Mouse (Mus musculus) hindbrain, embryonic 16.5 days (tissue): ENCODE results near the gene Zfp638. TPM values are rescaled to one million over a fixed set of nuclear protein-coding genes. Genes with fewer than 3 reads are reported as not detected.

Experiments used
- ATAC-seq: fragments of 200-750 bp; cut with Nextera tagmentation; 2 replicates; pipeline ENCODE4 v1.8.0; 2017; ENCODE audit warnings: moderate TSS enrichment, moderate library complexity
- H3K27ac ChIP-seq: fragments of 300-500 bp; sonication (generic); 2 replicates; pipeline ENCODE4 v1.5.1; 2014; ENCODE audit warnings: low read depth, mild to moderate bottlenecking, control low read depth, low read length, moderate library complexity
- H3K27me3 ChIP-seq: fragments of 300-500 bp; sonication (generic); replicated peaks from 2 replicates; pipeline ENCODE4 v1.6.1; 2014; ENCODE audit warnings: low read length; ENCODE audit not compliant: control insufficient read depth, insufficient read depth
- H3K36me3 ChIP-seq: fragments of 300-500 bp; sonication (generic); 2 replicates; pipeline ENCODE4 v1.6.1; 2014; ENCODE audit warnings: mild to moderate bottlenecking, low read length, moderate library complexity, mixed read lengths; ENCODE audit not compliant: control insufficient read depth, insufficient read depth
- H3K4me1 ChIP-seq: fragments of 300-500 bp; sonication (generic); 2 replicates; pipeline ENCODE4 v1.6.1; 2014; ENCODE audit warnings: low read depth, low read length; ENCODE audit not compliant: control insufficient read depth, insufficient read depth
- H3K4me2 ChIP-seq: fragments of 300-500 bp; sonication (generic); 2 replicates; pipeline ENCODE4 v1.6.1; 2014; ENCODE audit warnings: mild to moderate bottlenecking, low read length, control low read depth, moderate library complexity
- H3K4me3 ChIP-seq: fragments of 300-500 bp; sonication (generic); 2 replicates; pipeline ENCODE4 v1.5.1; 2014; ENCODE audit warnings: mild to moderate bottlenecking, low read length, control low read depth, moderate library complexity
- H3K9ac ChIP-seq: fragments of 300-500 bp; sonication (generic); 2 replicates; pipeline ENCODE4 v1.6.1; 2014; ENCODE audit warnings: low read depth, mild to moderate bottlenecking, control low read depth, low read length, moderate library complexity
- H3K9me3 ChIP-seq: fragments of 300-500 bp; sonication (generic); 2 replicates; pipeline ENCODE4 v1.6.1; 2014; ENCODE audit warnings: mild to moderate bottlenecking, low read length, moderate library complexity; ENCODE audit not compliant: control insufficient read depth
- WGBS: fragments of 180-500 bp; shearing (Covaris S2); extraction: QIAGEN DNeasy Blood & Tissue Kit; methylation state at CpG from one replicate; pipeline ENCODE4 v1.1.7; 2014; 5-methylcytosine and 5-hydroxymethylcytosine counted together
- polyA plus RNA-seq: library from polyadenylated mRNA; unstranded; fragments of >200 nt; fragmentation: Nextera tagmentation; extraction: Ambion mirVana; gene quantifications from 2 replicates; pipeline ENCODE4 v1.2.1, GENCODE M21; 2015

Zfp638 gene
- polyA plus RNA-seq, 1 experiment from 2014 or later, result 58.2 TPM

- WGBS, result 62% methylated on average over 4 of the region's 4 CpGs
- Histone ChIP-seq H3K4me2 (no peak overlapping the region), H3K4me1 (no peaks in the 10 kb centered on the region)
These were observed 32.2 kb downstream of the Zfp638 start for GRCm38 (mm10) chr6:83899142-83899541.

GRCm38 (mm10) chr6:83905276-83905675 is 38.4 kb downstream of the Zfp638 start:
- H3K27me3 ChIP-seq, result no peaks in the 10 kb centered on the region
- ATAC-seq, result no peak
- H3K4me3 ChIP-seq, result no peak overlapping the region
- no peaks in the 10 kb centered on the region for H3K9me3 ChIP-seq
- no peak overlapping the region for H3K9ac ChIP-seq
- no peak overlapping the region for H3K27ac ChIP-seq
- no peak overlapping the region for H3K4me2 ChIP-seq
- no peaks in the 10 kb centered on the region for H3K36me3 ChIP-seq
- WGBS, result 89% methylated on average over 1 of the region's 1 CpGs
- no peaks in the 10 kb centered on the region for H3K4me1 ChIP-seq

More at GRCm38 (mm10) chr6:83899142-83899541, 32.2 kb downstream of the Zfp638 start:
- H3K36me3 ChIP-seq, result no peaks in the 10 kb centered on the region
- H3K9ac ChIP-seq, result no peak overlapping the region
- no peak overlapping the region for H3K4me3 ChIP-seq
- ATAC-seq, result no peak
- H3K27me3 ChIP-seq, result no peaks in the 10 kb centered on the region
- no peak overlapping the region for H3K27ac ChIP-seq
- H3K9me3 ChIP-seq, result no peaks in the 10 kb centered on the region

GRCm38 (mm10) chr6:83906659-83907058 is 39.8 kb downstream of the Zfp638 start:
- Histone ChIP-seq H3K27ac (no peak overlapping the region), H3K4me3 (no peak overlapping the region), H3K36me3 (no peaks in the 10 kb centered on the region), H3K9me3 (no peaks in the 10 kb centered on the region), H3K4me2 (no peak overlapping the region), H3K9ac (no peak overlapping the region), H3K27me3 (no peaks in the 10 kb centered on the region), H3K4me1 (no peaks in the 10 kb centered on the region)
- no peak for ATAC-seq

- WGBS, result 32% methylated on average over 4 of the region's 4 CpGs
- no peak overlapping the region for H3K4me3 ChIP-seq
These were observed 41.5 kb downstream of the Zfp638 start for GRCm38 (mm10) chr6:83908386-83908785.

GRCm38 (mm10) chr6:83913710-83914109 is 46.8 kb downstream of the Zfp638 start:
- Histone ChIP-seq H3K27ac (peak overlapping the region; percentile 23; the same call in 1 of the 2 replicates), H3K4me1 (peaks cover 3% of the 10 kb centered on the region; the same call in 1 of the 2 replicates), H3K9me3 (no peaks in the 10 kb centered on the region), H3K27me3 (no peaks in the 10 kb centered on the region), H3K4me3 (peak overlapping the region; percentile 97), H3K36me3 (no peaks in the 10 kb centered on the region), H3K9ac (0 out of 2 replicates have a peak overlapping the region, but pooled peaks have one; percentile 22), H3K4me2 (peak overlapping the region; percentile 45)
- ATAC-seq, result peak; percentile 14; the same call in 1 of the 2 replicates
- WGBS, result 43% methylated on average over 4 of the region's 4 CpGs

More at GRCm38 (mm10) chr6:83908386-83908785, 41.5 kb downstream of the Zfp638 start:
- Histone ChIP-seq H3K4me1 (no peaks in the 10 kb centered on the region), H3K36me3 (no peaks in the 10 kb centered on the region), H3K27me3 (no peaks in the 10 kb centered on the region), H3K4me2 (no peak overlapping the region), H3K9me3 (no peaks in the 10 kb centered on the region), H3K27ac (no peak overlapping the region), H3K9ac (no peak overlapping the region)
- no peak for ATAC-seq

- Histone ChIP-seq H3K36me3 (no peaks in the 10 kb centered on the region), H3K4me1 (peaks cover 3% of the 10 kb centered on the region; the same call in 1 of the 2 replicates), H3K27ac (peak overlapping the region; percentile 99), H3K4me3 (peak overlapping the region; percentile 97), H3K9ac (peak overlapping the region; percentile 100), H3K9me3 (no peaks in the 10 kb centered on the region), H3K27me3 (no peaks in the 10 kb centered on the region), H3K4me2 (peak overlapping the region; percentile 67)
- WGBS, result under 1% methylated on average over 50 of the region's 50 CpGs
- ATAC-seq, result peak; percentile 98
These were observed 47.3 kb downstream of the Zfp638 start for GRCm38 (mm10) chr6:83914183-83914719.

- Histone ChIP-seq H3K4me3 (peak overlapping the region; percentile 97), H3K36me3 (no peaks in the 10 kb centered on the region), H3K27ac (peak overlapping the region; percentile 99), H3K9ac (peak overlapping the region; percentile 100), H3K4me2 (peak overlapping the region; percentile 67), H3K27me3 (no peaks in the 10 kb centered on the region), H3K4me1 (peaks cover 3% of the 10 kb centered on the region; the same call in 1 of the 2 replicates), H3K9me3 (no peaks in the 10 kb centered on the region)
- 0% methylated on average over 29 of the region's 40 CpGs for WGBS
- ATAC-seq, result peak; percentile 75
These were observed 47.9 kb downstream of the Zfp638 start for GRCm38 (mm10) chr6:83914720-83915271.

GRCm38 (mm10) chr6:83927418-83927817 is 60.5 kb downstream of the Zfp638 start:
- Histone ChIP-seq H3K4me2 (no peak overlapping the region), H3K27ac (no peak overlapping the region), H3K9me3 (no peaks in the 10 kb centered on the region), H3K4me1 (peaks cover 3% of the 10 kb centered on the region; the same call in 1 of the 2 replicates), H3K36me3 (peaks cover 6% of the 10 kb centered on the region; the same call in 1 of the 2 replicates), H3K4me3 (no peak overlapping the region), H3K27me3 (no peaks in the 10 kb centered on the region), H3K9ac (no peak overlapping the region)
- ATAC-seq, result no peak
- WGBS, result 71% methylated on average over 1 of the region's 1 CpGs

GRCm38 (mm10) chr6:83928225-83928624 is 61.3 kb downstream of the Zfp638 start:
- ATAC-seq, result no peak
- Histone ChIP-seq H3K9me3 (no peaks in the 10 kb centered on the region), H3K4me3 (no peak overlapping the region), H3K4me2 (no peak overlapping the region), H3K4me1 (peaks cover 3% of the 10 kb centered on the region; the same call in 1 of the 2 replicates), H3K27me3 (no peaks in the 10 kb centered on the region), H3K9ac (no peak overlapping the region), H3K27ac (no peak overlapping the region), H3K36me3 (peaks cover 6% of the 10 kb centered on the region; the same call in 1 of the 2 replicates)
- WGBS, result 74% methylated on average over 2 of the region's 2 CpGs
